Mouse (Mus musculus) T-helper 1 cell (primary cell): Measurements from ENCODE around the gene Gm11115.

Experiments used
- in situ Hi-C: fragments of 300-600 bp; cut with MboI, MseI; formaldehyde crosslinking; loops from one replicate; pipeline ENCODE4 v1.15.1; 2025; ENCODE audit warnings: high pct_unique_total_duplicates

Gm11115 gene

DNA sequence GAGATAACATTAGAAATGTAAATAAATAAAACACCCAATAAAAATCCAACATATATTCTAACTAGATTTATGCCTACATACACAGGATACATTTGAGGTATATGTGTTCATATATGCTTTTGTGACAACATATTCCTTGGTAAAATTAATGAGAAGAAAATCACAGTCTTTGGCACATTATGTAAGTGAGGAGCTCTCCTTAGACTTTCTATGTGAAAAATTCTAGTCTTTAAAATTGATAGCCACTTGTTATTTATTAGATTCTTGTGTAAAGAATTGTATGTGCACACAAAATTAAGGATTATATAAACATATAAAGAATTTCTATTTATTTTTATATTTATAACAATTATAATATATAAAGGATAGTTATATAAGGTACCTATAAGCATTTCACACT is at the start of gene Gm11115:
Gene Gm11115, minus strand, starts transcription at position 101 of the 400 bp plus-strand sequence.
- in situ Hi-C loops, result no loop called here

DNA sequence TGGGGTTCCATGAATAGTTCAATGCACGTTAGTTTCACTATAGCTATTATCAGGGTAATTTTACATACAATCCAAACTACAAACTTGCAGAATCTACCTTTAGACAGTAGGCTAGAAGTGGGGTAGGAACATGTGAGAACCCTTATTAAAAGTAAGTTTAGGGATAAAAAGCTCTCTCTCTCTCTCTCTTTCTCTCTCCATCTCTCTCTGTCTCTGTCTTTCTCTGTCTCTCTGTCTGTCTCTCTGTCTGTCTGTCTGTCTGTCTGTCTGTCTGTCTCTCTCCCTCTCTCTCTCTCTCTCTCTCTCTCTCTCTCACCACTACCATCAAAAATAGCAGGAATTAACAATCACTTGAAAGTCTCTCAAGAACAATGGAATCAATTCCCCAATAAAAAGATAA is 42.5 kb downstream of the Gm11115 start, which contains the start of gene Gm11116:
Gene Gm11116, minus strand, starts transcription at position 101 of the 400 bp plus-strand sequence.
- in situ Hi-C loops, result no loop called here
